Mouse (Mus musculus) intestine, embryonic 14.5 days (tissue): ENCODE measurements at regions not wholly inside any gene's neighbourhood (a gene's known extent, or its start where the extent isn't known, plus 50 kb on each side); places are given as distances from the start of the nearest gene placed in this dataset.
"Not testable (repeated sequence)": the region's sequence is repeated elsewhere in the genome, so short reads cannot be mapped to it uniquely, and the experiment has no call there.

Source experiments
- ATAC-seq: fragments of 200-750 bp; cut with Nextera tagmentation; replicated peaks from 2 replicates; pipeline ENCODE4 v1.8.0; 2017; ENCODE audit warnings: low read depth, moderate number of reproducible peaks, moderate TSS enrichment, moderate library complexity; ENCODE audit not compliant: low FRiP score, low TSS enrichment
- DNase-seq: peaks from one replicate; pipeline ENCODE4 v3.0.0-alpha.2; 2018; ENCODE audit warnings: low spot score
- H3K27ac ChIP-seq: fragments of 300-500 bp; sonication (generic); 2 replicates; pipeline ENCODE4 v1.5.1; 2014; ENCODE audit warnings: low read depth, mild to moderate bottlenecking, control low read depth
- H3K27me3 ChIP-seq: fragments of 300-500 bp; sonication (generic); replicated peaks from 2 replicates; pipeline ENCODE4 v1.6.1; 2014; ENCODE audit warnings: low read length, control low read depth; ENCODE audit not compliant: control insufficient read depth, insufficient read depth
- H3K36me3 ChIP-seq: fragments of 300-500 bp; sonication (generic); 2 replicates; pipeline ENCODE4 v1.6.1; 2014; ENCODE audit warnings: low read length, control low read depth; ENCODE audit not compliant: control insufficient read depth, insufficient read depth
- H3K4me1 ChIP-seq: fragments of 300-500 bp; sonication (generic); replicated peaks from 2 replicates; pipeline ENCODE4 v1.6.1; 2014; ENCODE audit warnings: low read length, control low read depth, mixed read lengths; ENCODE audit not compliant: control insufficient read depth, insufficient read depth
- H3K4me2 ChIP-seq: fragments of 300-500 bp; sonication (generic); 2 replicates; pipeline ENCODE4 v1.6.1; 2014; ENCODE audit warnings: low read length
- H3K4me3 ChIP-seq: fragments of 300-500 bp; sonication (generic); 2 replicates; pipeline ENCODE4 v1.5.1; 2014; ENCODE audit warnings: low read depth, low read length, control low read depth, mixed read lengths
- H3K9ac ChIP-seq: fragments of 300-500 bp; sonication (generic); 2 replicates; pipeline ENCODE4 v1.6.1; 2014; ENCODE audit warnings: mild to moderate bottlenecking, low read length
- H3K9me3 ChIP-seq: fragments of 300-500 bp; sonication (generic); 2 replicates; pipeline ENCODE4 v1.6.1; 2016; ENCODE audit warnings: low read length, control low read depth; ENCODE audit not compliant: control insufficient read depth
- WGBS: fragments of 180-500 bp; shearing (Covaris S2); extraction: QIAGEN DNeasy Blood & Tissue Kit; methylation state at CpG from one replicate; pipeline ENCODE4 v1.1.7; 2014; 5-methylcytosine and 5-hydroxymethylcytosine counted together

GRCm38 (mm10) chr6:102005627-102006026 is 567.3 kb downstream of the Cntn3 start:
- WGBS = 64% methylated on average over 3 of the region's 3 CpGs
- no peaks in the 10 kb centered on the region for H3K4me1 ChIP-seq
- H3K27me3 ChIP-seq = no peaks in the 10 kb centered on the region
- no peaks in the 10 kb centered on the region for H3K9me3 ChIP-seq
- H3K36me3 ChIP-seq = no peaks in the 10 kb centered on the region
- no peak overlapping the region for H3K9ac ChIP-seq
- H3K27ac ChIP-seq = no peak overlapping the region
- no peak overlapping the region for H3K4me2 ChIP-seq
- no peak overlapping the region for H3K4me3 ChIP-seq
- no peak for ATAC-seq
- DNase-seq = no peak

- H3K9ac ChIP-seq = no peak overlapping the region
- 70% methylated on average over 2 of the region's 2 CpGs for WGBS
- no peaks in the 10 kb centered on the region for H3K36me3 ChIP-seq
- no peak overlapping the region for H3K4me3 ChIP-seq
- no peak overlapping the region for H3K4me2 ChIP-seq
- H3K27ac ChIP-seq = no peak overlapping the region
- no peaks in the 10 kb centered on the region for H3K4me1 ChIP-seq
- H3K9me3 ChIP-seq = no peaks in the 10 kb centered on the region
- ATAC-seq = no peak
- H3K27me3 ChIP-seq = no peaks in the 10 kb centered on the region
- DNase-seq = no peak
Observed at GRCm38 (mm10) chr6:101998181-101998580, 574.7 kb downstream of the Cntn3 start.

- no peak overlapping the region for H3K4me2 ChIP-seq
- ATAC-seq (no peak), DNase-seq (no peak)
- no peaks in the 10 kb centered on the region for H3K36me3 ChIP-seq
- H3K9ac ChIP-seq = no peak overlapping the region
- no peaks in the 10 kb centered on the region for H3K27me3 ChIP-seq
- H3K9me3 ChIP-seq = no peaks in the 10 kb centered on the region
- no peak overlapping the region for H3K4me3 ChIP-seq
- no peak overlapping the region for H3K27ac ChIP-seq
- H3K4me1 ChIP-seq = no peaks in the 10 kb centered on the region
- 56% methylated on average over 5 of the region's 5 CpGs for WGBS
Observed at GRCm38 (mm10) chr6:101997629-101998028, 575.3 kb downstream of the Cntn3 start.

- no peaks in the 10 kb centered on the region for H3K9me3 ChIP-seq
- no peak for ATAC-seq
- H3K4me3 ChIP-seq = no peak overlapping the region
- H3K4me2 ChIP-seq = no peak overlapping the region
- H3K27me3 ChIP-seq = no peaks in the 10 kb centered on the region
- H3K4me1 ChIP-seq = no peaks in the 10 kb centered on the region
- H3K9ac ChIP-seq = no peak overlapping the region
- WGBS = 83% methylated on average over 2 of the region's 2 CpGs
- no peaks in the 10 kb centered on the region for H3K36me3 ChIP-seq
- no peak overlapping the region for H3K27ac ChIP-seq
- DNase-seq = no peak
Observed at GRCm38 (mm10) chr6:101992815-101993214, 580.1 kb downstream of the Cntn3 start.

- Histone ChIP-seq H3K27me3 (no peaks in the 10 kb centered on the region), H3K9ac (no peak overlapping the region), H3K9me3 (no peaks in the 10 kb centered on the region), H3K4me1 (no peaks in the 10 kb centered on the region), H3K36me3 (no peaks in the 10 kb centered on the region), H3K4me3 (no peak overlapping the region), H3K27ac (no peak overlapping the region), H3K4me2 (no peak overlapping the region)
- 56% methylated on average over 1 of the region's 1 CpGs for WGBS
- DNase-seq (no peak), ATAC-seq (no peak)
Observed at GRCm38 (mm10) chr6:101981656-101982055, 591.2 kb downstream of the Cntn3 start.

DNA sequence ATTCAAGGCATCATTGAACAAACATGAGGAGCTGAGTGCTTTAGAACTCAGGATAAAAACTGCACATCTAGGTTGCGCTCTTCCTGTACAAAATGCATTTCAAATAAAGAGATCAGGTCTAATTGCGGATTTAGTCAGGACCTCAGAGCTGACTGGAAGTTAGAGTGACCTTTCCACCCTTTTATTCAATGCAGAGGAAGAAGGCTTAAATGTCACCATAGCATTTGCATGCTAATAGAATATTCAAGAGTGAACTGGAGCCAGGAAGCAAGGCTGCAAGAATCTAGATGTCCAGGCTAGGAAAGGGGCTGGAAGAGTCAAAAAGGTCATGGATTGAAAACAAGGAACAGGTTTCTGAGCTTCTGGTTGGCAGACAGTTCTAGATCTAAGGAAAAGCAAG is 593.7 kb downstream of the Cntn3 start:
- ATAC-seq (no peak), DNase-seq (no peak)
- H3K4me2 ChIP-seq = no peak overlapping the region
- no peaks in the 10 kb centered on the region for H3K4me1 ChIP-seq
- no peaks in the 10 kb centered on the region for H3K36me3 ChIP-seq
- no peaks in the 10 kb centered on the region for H3K9me3 ChIP-seq
- WGBS = 74% methylated on average over 2 of the region's 2 CpGs
- no peak overlapping the region for H3K27ac ChIP-seq
- no peak overlapping the region for H3K4me3 ChIP-seq
- H3K9ac ChIP-seq = no peak overlapping the region
- H3K27me3 ChIP-seq = no peaks in the 10 kb centered on the region

DNA sequence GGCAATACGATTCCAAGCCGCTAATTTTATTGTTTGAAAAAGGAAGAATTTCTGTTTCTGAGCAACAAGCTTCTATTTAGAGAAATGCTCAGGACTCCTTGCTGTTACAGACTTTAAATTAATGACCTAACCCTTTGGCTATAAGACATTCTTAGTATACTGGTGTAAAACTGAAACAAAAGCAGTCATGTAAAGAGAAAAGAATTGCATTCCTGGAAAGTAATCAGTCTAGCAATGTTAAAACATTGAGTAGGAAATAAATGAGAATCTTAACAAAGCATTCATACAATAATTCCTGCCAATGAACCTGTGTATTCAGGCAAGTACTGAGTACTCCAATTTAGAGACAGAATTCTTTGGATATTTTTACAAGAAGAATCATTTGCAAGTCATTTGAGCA is 587.2 kb upstream of the Pdzrn3 start:
- no peak for ATAC-seq
- H3K27ac ChIP-seq = no peak overlapping the region
- DNase-seq = no peak

GRCm38 (mm10) chr6:101961476-101961875 is 583.8 kb upstream of the Pdzrn3 start:
- H3K36me3 ChIP-seq, H3K4me3 ChIP-seq, H3K9me3 ChIP-seq, H3K27me3 ChIP-seq, DNase-seq, H3K4me2 ChIP-seq, H3K9ac ChIP-seq, ATAC-seq, H3K27ac ChIP-seq, H3K4me1 ChIP-seq: not testable (repeated sequence)
- 90% methylated on average over 3 of the region's 3 CpGs for WGBS

More for the DNA sequence above, 587.2 kb upstream of the Pdzrn3 start:
- Histone ChIP-seq H3K9ac (no peak overlapping the region), H3K4me3 (no peak overlapping the region), H3K36me3 (no peaks in the 10 kb centered on the region), H3K4me2 (no peak overlapping the region), H3K9me3 (no peaks in the 10 kb centered on the region), H3K27me3 (no peaks in the 10 kb centered on the region), H3K4me1 (no peaks in the 10 kb centered on the region)
- 83% methylated on average over 2 of the region's 2 CpGs for WGBS

- Histone ChIP-seq H3K27me3 (no peaks in the 10 kb centered on the region), H3K9me3 (no peaks in the 10 kb centered on the region), H3K4me2 (no peak overlapping the region), H3K36me3 (no peaks in the 10 kb centered on the region), H3K27ac (no peak overlapping the region), H3K4me1 (no peaks in the 10 kb centered on the region), H3K4me3 (no peak overlapping the region), H3K9ac (no peak overlapping the region)
- no peak for DNase-seq
- ATAC-seq = no peak
- 40% methylated on average over 3 of the region's 3 CpGs for WGBS
Observed at GRCm38 (mm10) chr6:101949681-101950080, 572.0 kb upstream of the Pdzrn3 start.
